Mouse (Mus musculus) CD8-positive naive resting alpha-beta T cell, adult 2 months (primary cell): Measurements from ENCODE around the gene Trim30b.
A peak's percentile ranks its signal among the peaks of the same experiment; 100 is the strongest.
"Not testable (repeated sequence)": the region's sequence is repeated elsewhere in the genome, so short reads cannot be mapped to it uniquely, and the experiment has no call there.

Experiments used
- DNase-seq, 2 experiments: peaks; one replicate each; pipeline ENCODE4 v3.0.0; 2022; ENCODE audit warnings: low read depth in 2 of 2, low spot score in 2 of 2

Gene Trim30b

DNA sequence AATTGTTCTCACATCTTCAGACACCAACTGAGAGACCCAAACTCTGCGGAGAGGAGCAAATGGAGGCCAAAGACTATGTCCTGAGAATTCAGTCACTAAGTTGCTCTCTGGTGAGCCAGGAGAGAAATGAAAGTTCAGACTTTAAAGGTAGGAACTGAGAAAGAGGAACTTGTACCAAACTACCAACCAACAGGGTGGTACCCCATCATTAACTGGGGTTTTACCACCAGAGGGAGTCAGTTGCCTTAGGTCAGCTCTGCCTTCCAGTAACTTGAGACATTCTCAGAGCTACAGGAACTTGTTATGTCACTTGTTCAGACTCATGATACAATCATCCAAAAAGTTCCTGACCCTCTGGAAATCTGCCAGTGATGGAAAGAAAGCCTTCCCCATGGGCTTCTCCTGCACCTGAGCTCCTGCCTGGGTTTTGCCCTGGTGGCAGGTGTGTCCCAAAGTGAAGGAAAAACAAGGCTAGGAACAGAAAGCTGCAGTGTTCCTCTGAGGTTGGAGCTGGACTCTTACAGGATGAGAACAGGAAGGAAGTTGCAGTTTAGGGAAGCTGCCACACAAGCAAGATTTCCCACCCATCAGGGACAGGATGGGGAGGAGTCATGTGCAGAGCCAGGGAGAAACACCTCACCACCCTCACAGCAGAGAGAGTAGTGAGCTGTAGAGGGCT is at the start of gene Trim30b:
Gene Trim30b (minus strand): TSS at position 149 of the 679 bp plus-strand sequence.
- peak; percentile 33 to 57 for DNase-seq

DNA sequence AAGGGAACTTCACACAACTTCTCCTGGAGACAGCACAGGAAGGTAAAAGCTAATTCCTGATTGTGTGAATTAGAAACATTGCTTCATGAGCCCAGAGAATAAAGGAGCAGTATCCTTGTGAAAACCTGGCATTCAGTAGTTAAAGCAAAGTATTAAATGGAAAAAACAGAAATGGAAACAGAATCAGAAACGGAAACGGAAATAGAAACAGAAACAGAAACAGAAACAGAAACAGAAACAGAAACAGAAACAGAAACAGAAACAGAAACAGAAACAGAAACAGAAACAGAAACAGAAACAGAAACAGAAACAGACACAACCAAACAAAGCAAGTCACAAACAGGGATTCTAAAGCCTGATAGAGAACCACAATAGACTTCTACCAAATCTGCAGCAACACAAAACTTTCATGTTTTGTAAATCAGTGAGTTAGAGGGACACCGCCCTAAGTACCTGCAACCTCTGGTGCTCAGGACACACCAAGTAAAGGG is 34.8 kb upstream of the Trim30b start:
- no peak for DNase-seq

DNA sequence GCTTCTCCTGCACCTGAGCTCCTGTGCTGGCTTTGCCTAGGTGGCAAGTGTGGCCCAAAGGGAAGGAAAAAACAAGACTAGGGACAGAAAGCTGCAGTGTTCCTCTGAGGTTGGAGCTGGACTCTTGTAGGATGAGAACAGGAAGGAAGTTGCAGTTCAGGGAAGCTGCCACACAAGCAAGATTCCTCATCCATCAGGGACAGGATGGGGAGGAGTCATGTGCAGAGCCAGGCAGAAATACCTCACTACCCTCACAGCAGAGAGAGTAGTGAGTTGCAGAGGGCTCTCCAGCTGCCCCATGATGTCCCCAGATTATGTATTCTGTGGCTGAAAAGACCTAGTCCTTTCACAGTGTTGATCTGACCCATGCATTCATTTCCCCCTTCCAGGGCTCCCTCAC is 31.5 kb upstream of the Trim30b start:
- DNase-seq: no peak

DNA sequence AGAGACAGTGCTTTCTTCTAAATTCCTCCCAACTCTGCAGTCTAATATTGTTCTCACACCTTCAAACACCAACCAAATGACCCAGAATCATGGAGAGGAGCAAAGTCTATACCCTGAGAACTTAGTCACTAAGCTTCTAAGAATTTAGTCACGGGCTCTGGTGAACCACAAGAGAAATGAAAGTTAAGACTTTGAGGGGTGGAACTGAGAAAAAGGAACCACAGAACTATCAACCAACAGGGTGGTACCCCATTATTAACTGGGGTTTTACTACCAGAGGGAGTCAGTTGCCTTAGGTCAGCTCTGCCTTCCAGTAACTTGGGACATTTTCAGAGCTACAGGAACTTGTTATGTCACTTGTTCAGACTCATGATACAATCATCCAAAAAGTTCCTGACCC is 31.0 kb upstream of the Trim30b start, which contains the start of gene Trim30c:
Gene Trim30c (minus strand): TSS at position 140 of the 400 bp plus-strand sequence.
- peak; percentile 4 to 15 for DNase-seq

DNA sequence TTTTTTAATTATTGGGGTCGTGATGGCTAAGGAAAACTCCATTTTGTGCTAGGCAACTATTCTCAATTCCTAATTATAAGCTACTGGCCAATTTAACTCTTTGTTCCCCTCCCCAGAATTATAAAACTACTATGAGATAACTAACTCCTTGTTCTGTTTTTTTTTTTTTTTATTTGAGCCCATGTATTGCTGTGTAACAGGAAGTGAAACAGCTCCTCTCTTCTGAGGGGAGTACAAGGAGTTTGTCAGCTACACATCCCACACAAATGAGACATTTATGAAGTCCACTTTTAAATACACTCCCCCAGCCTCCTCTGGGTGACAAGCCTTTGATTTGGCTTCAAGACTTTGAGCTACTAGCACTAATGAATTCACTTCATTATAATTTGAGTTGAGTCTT is 28.8 kb upstream of the Trim30b start:
- DNase-seq: no peak

DNA sequence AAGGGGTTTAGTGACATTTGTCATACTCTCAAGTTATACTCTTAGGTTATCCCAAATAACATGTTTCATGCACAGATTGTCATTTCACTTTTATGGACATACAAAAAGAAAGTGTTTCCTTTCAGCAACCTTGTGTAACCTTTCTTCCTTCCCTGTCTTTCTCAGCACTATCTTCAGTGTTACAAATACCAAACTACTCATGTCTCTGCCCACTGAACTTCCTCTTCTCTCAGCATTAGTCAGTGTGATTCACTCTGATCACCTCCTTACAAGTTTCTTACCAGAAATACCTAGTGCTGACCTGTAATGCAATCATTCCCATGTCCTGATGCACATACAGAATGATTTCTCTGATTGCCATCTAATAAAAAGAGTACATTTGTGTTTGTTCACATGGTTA is 3.3 kb downstream of the Trim30b start:
- DNase-seq: no peak

DNA sequence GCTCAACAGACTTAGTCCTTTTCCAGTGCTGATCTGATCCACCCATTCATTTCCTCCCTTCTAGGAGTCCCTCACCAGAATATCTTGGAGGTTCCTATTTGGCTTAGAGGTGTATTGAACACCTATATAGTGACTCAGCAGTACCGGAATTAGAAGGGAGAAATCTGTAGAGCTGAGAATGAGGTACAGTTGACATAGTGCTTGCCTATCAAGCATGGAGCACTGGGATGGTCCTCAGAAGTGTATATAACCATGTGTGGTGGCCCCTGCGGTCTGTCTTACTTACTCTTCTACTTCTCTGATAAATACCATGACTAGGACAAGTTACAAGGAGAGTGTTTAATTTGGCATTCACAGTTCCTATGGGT is 16.1 kb downstream of the Trim30b start:
- DNase-seq: no peak

DNA sequence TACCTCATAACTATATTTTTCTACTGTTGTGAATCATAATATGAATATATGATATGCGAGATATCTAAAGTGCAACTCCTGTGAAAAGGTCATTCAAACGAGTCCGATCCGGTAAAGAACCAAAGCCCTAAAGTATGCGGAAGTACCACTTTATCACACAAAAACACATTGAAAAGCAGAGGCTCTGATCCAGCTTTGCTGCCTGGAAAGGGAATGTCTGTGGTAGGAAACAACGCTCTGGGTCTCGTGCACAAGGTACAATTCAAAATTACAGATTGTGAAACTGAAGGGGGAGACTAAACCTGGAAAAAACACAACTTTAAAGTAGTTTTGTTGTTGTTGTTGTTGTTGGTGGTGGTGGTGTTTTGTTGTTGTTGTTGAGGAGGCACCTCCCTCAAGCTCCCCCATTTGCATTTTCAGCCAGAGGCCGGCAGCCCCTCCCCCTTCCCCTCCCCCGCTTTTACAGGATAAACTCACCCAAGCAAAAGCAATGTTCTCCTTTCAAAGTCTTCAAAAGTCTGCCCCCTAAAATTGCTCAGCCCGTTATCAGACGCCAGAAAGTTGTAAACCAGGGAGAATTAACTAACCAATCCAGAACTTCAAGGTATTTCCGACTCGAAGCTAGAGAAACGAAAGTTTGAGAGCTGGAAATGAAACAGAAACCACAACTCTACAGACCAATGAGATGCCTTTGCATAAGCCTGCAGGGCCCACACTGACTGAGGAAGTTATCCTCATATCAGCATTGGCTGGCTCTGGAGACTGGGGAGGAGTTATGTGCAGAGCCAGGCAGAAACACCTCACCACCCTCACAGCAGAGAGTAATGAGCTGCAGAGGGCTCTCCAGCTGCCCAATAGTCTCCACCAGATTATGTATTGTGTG is 16.7 kb downstream of the Trim30b start, which contains the start of gene Trim12c:
Gene Trim12c (minus strand): TSS at position 646 of the 883 bp plus-strand sequence.
- peak; percentile 68 to 75 for DNase-seq

DNA sequence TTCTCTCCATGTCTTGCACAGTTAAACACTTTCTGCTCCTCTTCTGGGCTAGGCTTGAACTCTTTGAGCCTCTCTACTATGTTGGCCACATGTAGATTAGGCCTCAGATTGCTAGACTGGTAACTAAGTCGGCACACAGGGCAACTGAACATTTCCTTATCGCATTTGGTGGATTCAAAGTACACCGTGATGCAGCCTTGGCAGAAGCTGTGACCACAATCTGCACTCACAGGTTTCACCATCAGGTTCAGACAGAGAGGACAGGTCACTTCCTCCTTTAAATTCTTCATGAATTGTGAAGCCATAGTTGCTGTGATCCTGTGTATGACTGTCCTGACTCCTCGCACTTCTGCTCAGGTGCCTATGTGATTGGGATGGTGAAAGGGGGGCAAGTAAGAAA is 21.6 kb downstream of the Trim30b start:
- DNase-seq: not testable (repeated sequence)

DNA sequence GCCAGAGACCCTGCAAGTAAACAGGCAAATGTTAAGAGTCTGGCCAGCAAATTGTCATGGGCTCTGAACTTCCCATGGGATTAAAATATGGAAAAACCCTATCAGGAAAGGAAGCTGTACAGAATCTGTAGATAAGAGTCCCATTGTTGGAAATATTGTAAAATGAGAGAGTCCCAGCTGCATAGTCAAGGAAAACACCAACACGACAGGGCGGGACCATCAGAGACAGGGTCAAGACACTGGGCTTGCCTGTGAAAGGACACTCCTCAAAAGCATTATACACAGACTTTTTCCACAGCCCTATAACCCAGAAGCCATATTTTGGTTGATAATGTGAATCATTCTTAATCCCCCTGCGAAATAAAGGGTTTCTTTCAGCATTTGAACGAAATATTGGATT is 28.9 kb downstream of the Trim30b start:
- not testable (repeated sequence) for DNase-seq

DNA sequence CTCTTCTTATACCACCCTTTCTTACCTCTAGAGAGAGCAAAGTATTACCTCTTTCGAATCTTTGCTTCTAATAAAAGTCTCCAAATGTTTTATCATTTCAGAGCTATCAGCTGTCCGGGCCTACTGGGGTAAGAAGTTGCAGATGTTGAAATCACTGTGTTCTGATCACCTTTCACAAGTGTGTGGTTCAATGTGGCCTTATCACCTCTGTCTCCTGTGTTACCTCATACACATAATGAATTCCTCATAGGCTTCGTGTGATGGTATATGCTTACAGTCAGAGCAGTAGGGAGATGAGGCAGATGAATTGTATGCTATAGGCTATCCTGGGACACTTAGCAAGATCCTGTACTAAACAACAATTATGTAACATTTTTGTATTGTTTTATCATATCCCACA is 34.1 kb downstream of the Trim30b start:
- DNase-seq: not testable (repeated sequence)

DNA sequence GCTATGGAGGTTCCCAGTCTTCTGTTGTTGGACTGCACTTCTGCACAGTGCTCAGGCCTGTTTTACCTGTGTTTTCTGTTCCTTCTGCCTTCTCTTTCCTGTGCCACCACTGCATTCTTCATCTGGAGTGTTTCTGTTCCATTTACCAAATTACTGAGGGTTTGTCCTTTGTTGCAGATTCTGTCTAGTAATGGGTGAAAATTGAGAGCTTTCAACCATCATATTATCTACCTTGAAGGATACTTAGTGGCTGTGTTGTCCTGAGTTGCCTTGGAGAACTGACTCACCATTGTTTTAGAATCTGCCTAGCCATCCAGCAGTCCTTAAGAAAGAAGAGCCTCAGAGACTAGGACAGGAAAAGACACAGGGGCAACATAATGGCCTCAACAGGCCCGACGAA is 40.5 kb downstream of the Trim30b start, which contains the start of gene Trim34b:
Gene Trim34b (plus strand): TSS at position 301 of the 400 bp plus-strand sequence.
- DNase-seq: not testable (repeated sequence)

DNA sequence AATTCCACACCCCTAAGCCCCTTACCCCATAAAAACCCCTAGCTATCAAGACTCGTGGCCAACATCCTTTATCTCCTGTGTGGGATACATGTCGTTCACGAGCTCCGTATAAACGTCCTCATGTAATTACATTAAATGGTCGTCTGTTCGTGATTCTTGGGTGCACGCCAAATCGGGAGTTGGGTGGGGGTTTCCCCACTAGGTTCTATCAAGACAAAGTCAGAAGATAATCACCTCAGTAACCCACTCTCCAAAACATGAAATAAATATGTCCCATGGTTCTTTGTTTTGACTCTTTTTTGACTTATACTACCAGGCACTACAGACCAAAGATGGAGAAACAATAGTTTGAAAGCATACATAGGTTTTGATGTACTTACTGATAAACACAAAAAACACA is 47.7 kb downstream of the Trim30b start:
- no peak for DNase-seq

DNA sequence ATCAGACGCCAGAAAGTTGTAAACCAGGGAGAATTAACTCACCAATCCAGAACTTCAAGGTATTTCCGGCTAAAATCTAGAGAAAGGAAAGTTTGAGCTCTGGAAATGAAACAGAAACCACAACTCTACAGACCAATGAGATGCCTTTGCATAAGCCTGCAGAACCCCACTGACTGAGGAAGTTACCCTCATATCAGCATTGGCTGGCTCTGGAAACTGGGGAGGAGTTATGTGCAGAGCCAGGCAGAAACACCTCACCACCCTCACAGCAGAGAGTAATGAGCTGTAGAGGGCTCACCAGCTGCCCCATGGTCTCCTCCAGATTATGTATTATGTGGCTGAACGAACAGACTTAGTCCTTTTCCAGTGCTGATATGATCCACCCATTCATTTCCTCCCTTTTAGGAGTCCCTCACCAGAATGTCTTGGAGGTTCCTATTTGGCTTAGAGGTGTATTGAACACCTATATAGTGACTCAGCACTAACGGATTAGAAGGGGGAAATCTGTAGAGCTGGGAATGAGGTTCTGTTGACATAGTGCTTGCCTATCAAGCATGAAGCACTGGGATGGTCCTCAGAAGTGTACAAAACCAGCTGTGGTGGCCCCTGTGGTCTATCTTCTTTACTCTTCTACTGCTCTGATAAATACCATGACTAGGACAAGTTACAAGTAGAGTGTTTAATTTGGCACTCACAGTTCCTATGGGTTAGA is 54.2 kb downstream of the Trim30b start, which contains the start of gene Trim12a:
Gene Trim12a (minus strand): TSS at position 98 of the 712 bp plus-strand sequence.
- peak in 1 of 2 experiments; percentile 4 for DNase-seq

DNA sequence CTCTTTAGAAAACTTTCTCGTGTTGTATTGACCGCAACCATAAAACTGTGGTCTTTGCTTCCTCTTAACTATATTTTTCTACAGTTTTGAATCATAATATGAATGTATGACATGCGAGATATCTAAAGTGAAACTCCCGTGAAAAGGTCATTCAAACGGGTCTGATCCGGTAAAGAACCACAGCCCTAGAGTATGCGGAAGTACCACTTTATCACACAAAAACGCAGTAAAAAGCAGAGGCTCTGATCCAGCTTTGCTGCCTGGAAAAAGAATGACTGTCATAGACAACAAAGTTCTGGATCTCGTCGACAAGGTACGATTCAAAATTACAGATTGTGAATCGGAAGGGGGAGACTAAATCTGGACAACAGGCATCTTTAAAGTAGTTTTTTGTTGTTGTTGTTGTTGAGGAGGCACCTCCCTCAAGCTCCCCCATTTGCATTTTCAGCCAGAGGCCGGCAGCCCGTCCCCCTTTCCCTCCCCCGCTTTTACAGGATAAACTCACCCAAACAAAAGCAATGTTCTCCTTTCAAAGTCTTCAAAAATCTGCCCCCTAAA is 54.8 kb downstream of the Trim30b start:
- peak; percentile 16 to 38 for DNase-seq
